Mouse (Mus musculus) forebrain, postnatal 0 days (tissue): ENCODE data around the gene Cd36. TPM values are rescaled to one million over a fixed set of nuclear protein-coding genes. Genes with fewer than 3 reads are reported as not detected.
"Not testable (repeated sequence)": the region's sequence is repeated elsewhere in the genome, so short reads cannot be mapped to it uniquely, and the experiment has no call there.

ENCODE experiments used
- ATAC-seq: fragments of 200-750 bp; cut with Nextera tagmentation; 2 replicates; pipeline ENCODE4 v1.8.0; 2017; ENCODE audit warnings: mild to moderate bottlenecking, moderate library complexity
- DNase-seq: peaks from one replicate; pipeline ENCODE4 v3.0.0-alpha.2; 2015
- H3K27ac ChIP-seq: fragments of 300-500 bp; sonication (generic); 2 replicates; pipeline ENCODE4 v1.5.1; 2014; ENCODE audit warnings: low read depth, mild to moderate bottlenecking, antibody characterized with exemption, low read length, moderate library complexity, mixed read lengths
- H3K27me3 ChIP-seq: fragments of 300-500 bp; sonication (generic); 2 replicates; pipeline ENCODE4 v1.6.1; 2014; ENCODE audit warnings: mild to moderate bottlenecking, low read length, mixed read lengths; ENCODE audit not compliant: insufficient read depth
- H3K36me3 ChIP-seq: fragments of 300-500 bp; sonication (generic); 2 replicates; pipeline ENCODE4 v1.6.1; 2014; ENCODE audit warnings: mild to moderate bottlenecking, moderate library complexity; ENCODE audit not compliant: insufficient read depth
- H3K4me1 ChIP-seq: fragments of 300-500 bp; sonication (generic); 2 replicates; pipeline ENCODE4 v1.6.1; 2014; ENCODE audit warnings: antibody characterized with exemption; ENCODE audit not compliant: insufficient read depth
- H3K4me2 ChIP-seq: fragments of 300-500 bp; sonication (generic); 2 replicates; pipeline ENCODE4 v1.6.1; 2014; ENCODE audit warnings: low read depth, mild to moderate bottlenecking, moderate library complexity
- H3K4me3 ChIP-seq: fragments of 300-500 bp; sonication (generic); 2 replicates; pipeline ENCODE4 v1.5.1; 2014; ENCODE audit warnings: low read depth, low read length, mixed read lengths
- H3K9ac ChIP-seq: fragments of 300-500 bp; sonication (generic); 2 replicates; pipeline ENCODE4 v1.6.1; 2014; ENCODE audit warnings: mild to moderate bottlenecking
- H3K9me3 ChIP-seq: fragments of 300-500 bp; sonication (generic); 2 replicates; pipeline ENCODE4 v1.6.1; 2016; ENCODE audit warnings: low read length
- CTCF ChIP-seq: sonication (generic); IDR thresholded peaks from 2 replicates; pipeline ENCODE4 v1.5.1; 2016; ENCODE audit warnings: antibody characterized with exemption, control low read depth, low read depth
- WGBS: fragments of 180-500 bp; shearing (Covaris S2); extraction: QIAGEN DNeasy Blood & Tissue Kit; methylation state at CpG from one replicate; pipeline ENCODE4 v1.1.7; 2014; 5-methylcytosine and 5-hydroxymethylcytosine counted together
- polyA plus RNA-seq: library from polyadenylated mRNA; unstranded; fragments of >200 nt; fragmentation: Nextera tagmentation; extraction: Ambion mirVana; gene quantifications from 2 replicates; pipeline ENCODE4 v1.2.1, GENCODE M21; 2015
- total RNA-seq: library from RNA; depleted of rRNA; stranded (reverse); fragments of >200 nt; gene quantifications from 2 replicates; pipeline ENCODE4 v1.2.3, GENCODE M21; 2014; rRNA removed

The Cd36 gene
- total RNA-seq (0.92 and 3.0 TPM in 2 replicates), polyA plus RNA-seq (1.0 and 1.5 TPM in 2 replicates)

DNA sequence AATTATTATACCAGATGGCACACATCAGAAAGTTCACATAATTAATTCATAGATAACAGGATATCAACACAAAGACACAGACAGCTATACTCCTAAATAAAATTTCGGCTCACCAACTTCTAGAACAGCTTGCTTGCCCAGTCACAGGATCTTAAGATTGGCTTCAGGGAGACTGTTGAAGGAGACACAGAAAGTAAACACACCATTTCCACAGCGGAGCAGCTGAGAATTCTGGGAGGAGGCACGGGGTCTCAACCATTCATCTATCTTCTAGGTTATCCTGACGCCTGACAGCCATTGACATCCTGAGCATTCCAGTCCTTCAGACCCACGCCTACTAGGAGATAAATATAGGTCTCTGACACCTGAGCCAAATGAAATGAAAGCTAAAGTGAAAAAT lies at the start of gene Cd36:
Gene Cd36, minus strand, starts transcription at position 204 of the 400 bp plus-strand sequence.
- Histone ChIP-seq H3K4me1 (no peaks in the 10 kb centered on the region), H3K4me2 (no peak within 1 kb of the TSS), H3K9me3 (no peaks in the 10 kb centered on the region), H3K4me3 (no peak within 1 kb of the TSS), H3K27ac (no peak within 1 kb of the TSS), H3K9ac (no peak within 1 kb of the TSS), H3K27me3 (no peaks in the 10 kb centered on the region), H3K36me3 (no peaks in the 10 kb centered on the region)
- DNase-seq = peak; percentile 4
- 51% methylated on average over 5 of the region's 5 CpGs for WGBS
- no peak for TF ChIP-seq CTCF
- no peak for ATAC-seq

- WGBS = 69% methylated on average over 1 of the region's 1 CpGs
Measured at GRCm38 (mm10) chr5:17934501-17934900, 45.9 kb upstream of the Cd36 start.

DNA sequence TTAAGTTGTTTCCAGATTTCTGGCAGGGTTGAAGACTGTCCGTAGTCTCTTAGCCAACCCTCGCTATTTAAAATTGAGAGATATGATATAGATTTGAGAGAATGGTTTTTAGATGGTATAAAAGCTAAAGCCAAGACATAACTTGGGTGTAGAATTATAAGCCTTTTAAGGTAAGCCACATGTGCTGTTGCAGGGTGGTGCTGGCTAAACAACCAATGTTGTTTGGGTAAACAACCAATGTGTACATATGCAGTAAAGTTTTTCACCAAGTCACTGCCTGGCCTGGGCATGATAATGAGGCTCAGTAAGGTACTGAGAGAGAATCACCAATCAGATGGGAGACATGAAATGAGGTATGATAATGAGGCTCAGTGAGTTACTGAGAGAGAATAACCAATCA lies 43.0 kb upstream of the Cd36 start:
- H3K9ac ChIP-seq, H3K27ac ChIP-seq, H3K4me3 ChIP-seq, H3K27me3 ChIP-seq, H3K4me1 ChIP-seq, DNase-seq, ATAC-seq, H3K9me3 ChIP-seq, H3K4me2 ChIP-seq, H3K36me3 ChIP-seq: not testable (repeated sequence)
- 94% methylated on average over 2 of the region's 2 CpGs for WGBS

More at GRCm38 (mm10) chr5:17934501-17934900, 45.9 kb upstream of the Cd36 start:
- no peak for DNase-seq
- H3K4me3 ChIP-seq = no peak overlapping the region
- H3K27me3 ChIP-seq = no peaks in the 10 kb centered on the region
- H3K36me3 ChIP-seq = no peaks in the 10 kb centered on the region
- no peak overlapping the region for H3K9ac ChIP-seq
- no peak for TF ChIP-seq CTCF
- no peak overlapping the region for H3K4me2 ChIP-seq
- H3K27ac ChIP-seq = no peak overlapping the region
- H3K9me3 ChIP-seq = no peaks in the 10 kb centered on the region
- H3K4me1 ChIP-seq = no peaks in the 10 kb centered on the region
- ATAC-seq = no peak

GRCm38 (mm10) chr5:17929006-17929567 lies 40.5 kb upstream of the Cd36 start:
- WGBS = 52% methylated on average over 7 of the region's 7 CpGs
- no peak for ATAC-seq
- no peak overlapping the region for H3K4me2 ChIP-seq
- H3K4me3 ChIP-seq = no peak overlapping the region
- no peak overlapping the region for H3K27ac ChIP-seq
- DNase-seq = no peak
- no peaks in the 10 kb centered on the region for H3K4me1 ChIP-seq
- TF ChIP-seq CTCF = no peak
- H3K9me3 ChIP-seq = no peaks in the 10 kb centered on the region
- no peak overlapping the region for H3K9ac ChIP-seq
- H3K27me3 ChIP-seq = no peaks in the 10 kb centered on the region
- no peaks in the 10 kb centered on the region for H3K36me3 ChIP-seq

DNA sequence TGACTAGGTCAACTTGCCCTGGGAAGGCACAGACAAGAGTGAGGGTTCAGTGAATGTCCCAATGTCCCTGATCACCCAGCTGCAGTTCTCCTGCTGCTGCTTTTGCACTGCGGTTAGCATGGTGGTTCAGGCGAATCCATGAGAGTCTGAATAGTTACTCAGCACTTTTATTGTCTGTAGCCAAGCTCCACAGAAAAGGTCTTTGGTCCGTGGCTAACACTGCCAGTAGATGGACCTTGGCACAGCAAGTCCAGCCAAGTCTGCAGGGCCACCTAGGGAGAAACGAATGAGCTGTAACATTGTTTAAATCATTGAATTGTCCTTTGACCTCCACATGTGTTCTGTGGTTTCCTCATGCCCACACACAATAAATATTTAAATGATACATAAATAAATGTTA lies 39.9 kb upstream of the Cd36 start:
- H3K27ac ChIP-seq = no peak overlapping the region
- WGBS = 26% methylated on average over 4 of the region's 4 CpGs
- H3K27me3 ChIP-seq = no peaks in the 10 kb centered on the region
- H3K9me3 ChIP-seq = no peaks in the 10 kb centered on the region
- ATAC-seq (no peak; the same call in 1 of the 2 replicates), DNase-seq (no peak)
- H3K36me3 ChIP-seq = no peaks in the 10 kb centered on the region
- no peak for TF ChIP-seq CTCF
- H3K4me1 ChIP-seq = no peaks in the 10 kb centered on the region
- H3K9ac ChIP-seq = no peak overlapping the region
- no peak overlapping the region for H3K4me2 ChIP-seq
- no peak overlapping the region for H3K4me3 ChIP-seq

- no peak for ATAC-seq
Measured at GRCm38 (mm10) chr5:17924085-17924518, 35.5 kb upstream of the Cd36 start.

GRCm38 (mm10) chr5:17923648-17924047 lies 35.0 kb upstream of the Cd36 start:
- no peak for DNase-seq
- no peak for TF ChIP-seq CTCF
- no peak for ATAC-seq
- H3K36me3 ChIP-seq = no peaks in the 10 kb centered on the region
- WGBS = 92% methylated on average over 3 of the region's 3 CpGs
- no peaks in the 10 kb centered on the region for H3K4me1 ChIP-seq
- no peak overlapping the region for H3K4me2 ChIP-seq
- no peak overlapping the region for H3K4me3 ChIP-seq
- no peaks in the 10 kb centered on the region for H3K27me3 ChIP-seq
- H3K27ac ChIP-seq = no peak overlapping the region
- no peak overlapping the region for H3K9ac ChIP-seq
- no peaks in the 10 kb centered on the region for H3K9me3 ChIP-seq

More at GRCm38 (mm10) chr5:17924085-17924518, 35.5 kb upstream of the Cd36 start:
- no peak for DNase-seq
- H3K4me1 ChIP-seq = no peaks in the 10 kb centered on the region
- WGBS = 65% methylated on average over 2 of the region's 2 CpGs
- no peak for TF ChIP-seq CTCF
- no peaks in the 10 kb centered on the region for H3K9me3 ChIP-seq
- no peak overlapping the region for H3K27ac ChIP-seq
- H3K36me3 ChIP-seq = no peaks in the 10 kb centered on the region
- H3K27me3 ChIP-seq = no peaks in the 10 kb centered on the region
- H3K4me2 ChIP-seq = no peak overlapping the region
- H3K9ac ChIP-seq = no peak overlapping the region
- no peak overlapping the region for H3K4me3 ChIP-seq
